Mouse (Mus musculus): ENCODE measurements around the gene Rnf223. TPM values are rescaled to one million over a fixed set of nuclear protein-coding genes. Genes with fewer than 3 reads are reported as not detected.

Gene Rnf223
- polyA plus RNA-seq (2014; fragmentation: Nextera tagmentation; extraction: Ambion mirVana), result 0.73 and 0.76 TPM in 2 replicates

DNA sequence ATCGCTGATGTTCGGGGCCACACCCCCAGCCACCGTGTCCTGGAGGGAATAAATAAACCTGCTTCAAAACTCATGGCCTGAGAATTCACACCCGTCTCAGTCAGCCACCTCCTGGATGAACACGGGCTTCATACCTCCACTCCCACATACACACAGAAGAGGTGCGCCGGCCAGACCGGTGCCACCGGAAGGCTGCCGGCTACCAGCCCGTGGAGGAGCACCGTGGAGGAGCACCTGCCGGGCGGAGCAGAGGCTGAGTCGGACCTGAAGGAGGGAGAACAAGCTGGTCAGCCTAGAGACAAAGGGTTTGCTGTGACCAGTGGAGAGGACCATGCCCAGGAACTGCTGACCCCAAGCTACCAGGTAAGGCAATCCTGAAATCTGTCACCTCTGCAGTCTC is at the start of gene Rnf223:
Gene Rnf223 (plus strand): TSS at position 78 of the 400 bp plus-strand sequence.
- H3K4me2 ChIP-seq (replicated peaks; ENCODE audit: low read depth, low read length), result no peak within 1 kb of the TSS
- DNase-seq (ENCODE audit: low spot score) (no peak), ATAC-seq (ENCODE audit: low FRiP score) (no peak)
- no peaks in the 10 kb centered on the region for H3K27me3 ChIP-seq (ENCODE audit: control insufficient read depth, insufficient read depth, low read length)
- H3K4me3 ChIP-seq (ENCODE audit: low read depth, low read length), result no peak within 1 kb of the TSS
- no peaks in the 10 kb centered on the region for H3K9me3 ChIP-seq (ENCODE audit: control insufficient read depth, low read length)
- WGBS, result 84% methylated on average over 15 of the region's 15 CpGs
- no peak within 1 kb of the TSS for H3K27ac ChIP-seq (ENCODE audit: low read depth, low read length)
- peaks cover 5% of the 10 kb centered on the region; the same call in 1 of the 2 replicates for H3K36me3 ChIP-seq (ENCODE audit: control insufficient read depth, insufficient read depth, low read length)
- H3K4me1 ChIP-seq (replicated peaks; ENCODE audit: control insufficient read depth, insufficient read depth, low read length), result no peaks in the 10 kb centered on the region
- no peak within 1 kb of the TSS for H3K9ac ChIP-seq (ENCODE audit: low read depth, low read length)

DNA sequence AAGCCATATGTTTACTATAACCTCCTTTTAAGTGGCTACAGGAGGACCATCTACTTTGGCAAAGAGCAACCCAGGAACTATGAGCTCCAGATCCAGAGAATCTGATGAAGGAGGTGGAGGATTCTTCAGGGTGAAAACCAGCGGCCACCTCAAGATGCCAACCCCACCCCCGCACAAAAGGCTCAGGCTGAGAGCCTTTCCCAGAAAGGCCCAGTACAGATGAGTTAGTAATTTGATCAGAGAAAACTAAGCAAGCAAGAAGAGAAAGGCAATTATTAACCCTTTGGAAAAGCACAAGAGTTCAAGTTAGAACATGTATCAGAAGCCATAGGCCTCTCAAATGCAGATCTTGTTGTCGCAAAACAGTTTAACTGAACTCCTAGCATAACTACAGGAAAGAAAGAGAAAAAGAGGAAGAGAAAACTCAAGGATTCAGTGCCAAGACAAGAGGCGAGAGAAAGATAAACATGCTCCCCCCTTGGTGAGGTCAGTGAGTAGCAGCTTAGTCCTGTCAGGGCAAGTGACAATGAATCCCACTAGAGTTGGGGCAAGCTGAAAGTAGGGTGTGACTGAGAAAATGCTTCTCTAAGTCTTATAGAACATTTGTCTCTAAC is 47.6 kb upstream of the Rnf223 start:
- no peak overlapping the region for H3K4me2 ChIP-seq (replicated peaks; ENCODE audit: low read depth, low read length)

DNA sequence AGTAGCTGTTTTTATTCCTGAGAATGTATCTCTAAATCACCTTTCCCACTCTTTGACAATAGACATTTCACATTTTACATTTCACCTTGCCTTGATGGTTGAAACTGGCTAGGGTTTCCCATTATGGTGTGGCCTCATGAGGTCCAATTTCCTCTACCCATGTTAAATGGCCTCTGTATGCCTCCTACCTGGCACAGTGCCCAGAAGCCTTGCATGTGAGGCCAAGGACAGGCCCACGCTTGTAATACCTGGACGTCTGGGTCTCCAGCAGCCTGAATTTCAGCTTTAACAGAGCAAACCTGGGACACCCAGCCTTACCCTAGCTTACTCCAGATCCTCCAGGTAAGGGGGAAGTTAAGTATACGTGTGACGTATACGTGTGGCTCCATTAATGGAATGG is 47.0 kb upstream of the Rnf223 start:
- no peak overlapping the region for H3K27ac ChIP-seq (ENCODE audit: low read depth, low read length)
- no peaks in the 10 kb centered on the region for H3K36me3 ChIP-seq (ENCODE audit: control insufficient read depth, insufficient read depth, low read length)
- H3K4me3 ChIP-seq (ENCODE audit: low read depth, low read length), result no peak overlapping the region
- ATAC-seq (ENCODE audit: low FRiP score) (no peak), DNase-seq (ENCODE audit: low spot score) (no peak)
- no peak overlapping the region for H3K9ac ChIP-seq (ENCODE audit: low read depth, low read length)
- no peaks in the 10 kb centered on the region for H3K4me1 ChIP-seq (replicated peaks; ENCODE audit: control insufficient read depth, insufficient read depth, low read length)
- H3K27me3 ChIP-seq (ENCODE audit: control insufficient read depth, insufficient read depth, low read length), result peaks cover under 1% of the 10 kb centered on the region; the same call in 1 of the 2 replicates
- no peak overlapping the region for H3K4me2 ChIP-seq (replicated peaks; ENCODE audit: low read depth, low read length)
- no peaks in the 10 kb centered on the region for H3K9me3 ChIP-seq (ENCODE audit: control insufficient read depth, low read length)
- 83% methylated on average over 5 of the region's 5 CpGs for WGBS

More for the DNA sequence above, 47.6 kb upstream of the Rnf223 start:
- Histone ChIP-seq H3K9me3 (ENCODE audit: control insufficient read depth, low read length) (no peaks in the 10 kb centered on the region), H3K4me1 (replicated peaks; ENCODE audit: control insufficient read depth, insufficient read depth, low read length) (no peaks in the 10 kb centered on the region), H3K4me3 (ENCODE audit: low read depth, low read length) (no peak overlapping the region), H3K27ac (ENCODE audit: low read depth, low read length) (no peak overlapping the region), H3K27me3 (ENCODE audit: control insufficient read depth, insufficient read depth, low read length) (peaks cover 7% of the 10 kb centered on the region), H3K9ac (ENCODE audit: low read depth, low read length) (no peak overlapping the region), H3K36me3 (ENCODE audit: control insufficient read depth, insufficient read depth, low read length) (no peaks in the 10 kb centered on the region)
- WGBS, result 64% methylated on average over 4 of the region's 4 CpGs
- no peak for ATAC-seq (ENCODE audit: low FRiP score)
- no peak for DNase-seq (ENCODE audit: low spot score)

DNA sequence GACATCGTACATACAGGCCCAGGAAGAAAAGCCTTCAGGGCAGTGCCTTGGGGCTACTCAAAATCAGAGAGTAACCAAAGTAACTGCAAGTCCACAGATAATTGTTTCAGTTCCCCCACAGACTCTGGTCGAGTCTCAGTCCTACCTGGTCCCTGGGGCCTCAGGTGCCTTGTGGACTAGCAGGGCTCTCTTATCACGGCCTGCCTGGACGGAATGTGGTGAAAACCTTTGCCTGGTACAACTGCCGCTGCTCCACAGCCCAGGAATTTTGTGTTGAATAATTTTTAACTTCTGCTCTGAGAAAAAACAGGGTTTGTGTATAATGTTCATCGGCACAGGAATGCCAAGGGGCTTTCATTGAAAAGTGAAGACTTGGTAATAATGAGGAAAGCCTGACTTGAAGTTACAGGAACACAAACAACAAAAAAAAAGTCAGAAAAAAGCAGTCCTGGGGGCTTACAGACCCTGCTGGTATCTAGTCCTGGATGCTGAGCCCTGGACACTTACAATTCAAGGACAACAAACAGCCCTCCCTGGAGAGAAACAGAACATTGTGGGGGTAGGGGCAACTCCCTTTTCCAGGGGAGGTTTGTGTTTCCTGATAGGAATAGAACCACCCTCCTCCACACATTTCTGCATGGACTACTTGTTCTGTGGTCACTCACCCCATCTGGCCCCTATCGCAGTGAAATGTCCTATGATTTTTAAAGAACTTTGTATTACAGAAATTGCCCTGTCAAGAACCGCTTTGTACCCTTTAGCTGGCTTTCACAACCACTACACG is 46.0 kb upstream of the Rnf223 start:
- no peak for ATAC-seq (ENCODE audit: low FRiP score)

DNA sequence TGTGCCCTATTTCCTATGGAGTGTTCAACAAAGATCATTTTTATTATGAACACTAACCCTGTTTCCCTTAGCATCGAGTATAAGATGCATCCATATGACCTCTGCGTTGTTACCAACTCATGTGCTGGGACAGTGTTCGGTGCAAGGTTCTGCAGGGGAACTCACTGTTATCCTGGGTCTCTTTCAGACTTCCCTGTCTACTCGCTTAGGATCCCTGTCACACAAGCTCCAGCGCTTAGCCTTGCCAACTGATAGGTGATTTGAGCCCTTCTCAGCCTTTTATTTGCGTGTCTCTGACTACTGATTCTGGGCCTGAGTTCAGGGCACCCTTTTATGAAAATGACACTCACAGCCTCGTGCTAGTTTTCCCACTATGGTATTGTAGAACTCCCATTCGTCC is 45.1 kb upstream of the Rnf223 start:
- Histone ChIP-seq H3K9ac (ENCODE audit: low read depth, low read length) (no peak overlapping the region), H3K4me1 (replicated peaks; ENCODE audit: control insufficient read depth, insufficient read depth, low read length) (no peaks in the 10 kb centered on the region), H3K27me3 (ENCODE audit: control insufficient read depth, insufficient read depth, low read length) (no peaks in the 10 kb centered on the region), H3K4me2 (replicated peaks; ENCODE audit: low read depth, low read length) (no peak overlapping the region), H3K36me3 (ENCODE audit: control insufficient read depth, insufficient read depth, low read length) (no peaks in the 10 kb centered on the region), H3K9me3 (ENCODE audit: control insufficient read depth, low read length) (no peaks in the 10 kb centered on the region), H3K4me3 (ENCODE audit: low read depth, low read length) (no peak overlapping the region), H3K27ac (ENCODE audit: low read depth, low read length) (no peak overlapping the region)
- no peak for DNase-seq (ENCODE audit: low spot score)
- no peak for ATAC-seq (ENCODE audit: low FRiP score)
- WGBS, result 87% methylated on average over 8 of the region's 8 CpGs

More for the DNA sequence above, 46.0 kb upstream of the Rnf223 start:
- Histone ChIP-seq H3K4me3 (ENCODE audit: low read depth, low read length) (no peak overlapping the region), H3K4me2 (replicated peaks; ENCODE audit: low read depth, low read length) (no peak overlapping the region), H3K27me3 (ENCODE audit: control insufficient read depth, insufficient read depth, low read length) (no peaks in the 10 kb centered on the region), H3K27ac (ENCODE audit: low read depth, low read length) (no peak overlapping the region), H3K4me1 (replicated peaks; ENCODE audit: control insufficient read depth, insufficient read depth, low read length) (no peaks in the 10 kb centered on the region), H3K9ac (ENCODE audit: low read depth, low read length) (no peak overlapping the region), H3K36me3 (ENCODE audit: control insufficient read depth, insufficient read depth, low read length) (no peaks in the 10 kb centered on the region), H3K9me3 (ENCODE audit: control insufficient read depth, low read length) (no peaks in the 10 kb centered on the region)
- 83% methylated on average over 9 of the region's 9 CpGs for WGBS
- no peak for DNase-seq (ENCODE audit: low spot score)

DNA sequence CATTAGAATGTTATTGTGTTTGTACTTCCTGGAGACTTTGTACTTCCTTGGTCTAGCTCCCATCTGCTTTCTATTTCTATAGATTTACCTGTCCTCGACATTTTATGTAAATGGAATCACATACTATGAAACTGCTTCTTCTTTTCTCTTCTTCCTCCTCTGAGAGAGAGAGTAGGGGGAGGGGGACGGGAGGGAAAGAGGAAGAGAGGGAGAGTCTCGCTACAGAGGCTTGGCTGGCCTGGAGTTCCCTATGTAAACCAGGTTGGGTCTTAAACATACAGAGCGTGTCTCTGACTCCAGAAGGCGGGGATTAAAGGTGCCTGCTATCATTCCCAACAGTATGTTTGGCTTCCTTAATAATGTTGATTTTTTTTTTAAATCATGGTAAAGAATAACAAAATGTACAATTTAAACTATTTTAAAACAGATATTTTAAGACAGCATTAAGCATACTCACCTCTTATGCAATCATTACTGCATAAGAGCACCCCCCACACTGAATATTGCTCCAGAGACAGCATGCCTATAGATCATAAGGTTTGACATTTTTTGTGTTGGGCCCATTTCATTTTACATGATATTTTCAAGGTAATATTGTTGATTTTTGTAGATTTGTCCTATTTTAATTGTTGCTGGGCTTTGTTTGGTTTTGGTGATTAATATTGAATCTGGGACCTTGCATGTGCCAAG is 42.8 kb upstream of the Rnf223 start:
- no peak for DNase-seq (ENCODE audit: low spot score)
- Histone ChIP-seq H3K4me2 (replicated peaks; ENCODE audit: low read depth, low read length) (no peak overlapping the region), H3K9me3 (ENCODE audit: control insufficient read depth, low read length) (no peaks in the 10 kb centered on the region), H3K9ac (ENCODE audit: low read depth, low read length) (no peak overlapping the region), H3K27ac (ENCODE audit: low read depth, low read length) (no peak overlapping the region), H3K4me3 (ENCODE audit: low read depth, low read length) (no peak overlapping the region), H3K27me3 (ENCODE audit: control insufficient read depth, insufficient read depth, low read length) (no peaks in the 10 kb centered on the region), H3K4me1 (replicated peaks; ENCODE audit: control insufficient read depth, insufficient read depth, low read length) (no peaks in the 10 kb centered on the region), H3K36me3 (ENCODE audit: control insufficient read depth, insufficient read depth, low read length) (no peaks in the 10 kb centered on the region)
- no peak for ATAC-seq (ENCODE audit: low FRiP score)
- 42% methylated on average over 5 of the region's 5 CpGs for WGBS

DNA sequence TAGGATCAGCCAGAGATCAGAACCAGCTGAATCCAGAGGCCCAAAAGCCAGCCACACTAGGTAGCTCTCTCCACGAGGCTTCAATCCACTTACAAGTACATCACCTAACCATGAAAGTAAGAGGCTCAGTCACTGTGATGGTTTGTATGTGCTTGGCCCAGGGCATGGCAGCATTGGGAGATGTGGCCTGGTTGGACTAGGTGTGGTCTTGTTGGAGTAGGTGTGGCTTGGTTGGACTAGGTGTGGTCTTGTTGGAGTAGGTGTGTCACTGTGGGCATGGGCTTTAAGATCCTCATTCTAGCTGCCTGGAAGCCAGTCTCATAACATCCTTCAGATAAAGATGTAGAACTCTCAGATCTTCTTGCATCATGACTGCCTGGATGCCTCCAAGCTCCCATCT is 39.1 kb upstream of the Rnf223 start:
- H3K27me3 ChIP-seq (ENCODE audit: control insufficient read depth, insufficient read depth, low read length), result no peaks in the 10 kb centered on the region
- DNase-seq (ENCODE audit: low spot score) (no peak), ATAC-seq (ENCODE audit: low FRiP score) (no peak)
- H3K27ac ChIP-seq (ENCODE audit: low read depth, low read length), result no peak overlapping the region
- H3K4me1 ChIP-seq (replicated peaks; ENCODE audit: control insufficient read depth, insufficient read depth, low read length), result no peaks in the 10 kb centered on the region
- no peak overlapping the region for H3K9ac ChIP-seq (ENCODE audit: low read depth, low read length)
- 71% methylated on average over 1 of the region's 1 CpGs for WGBS
- H3K4me3 ChIP-seq (ENCODE audit: low read depth, low read length), result no peak overlapping the region
- H3K9me3 ChIP-seq (ENCODE audit: control insufficient read depth, low read length), result no peaks in the 10 kb centered on the region
- H3K4me2 ChIP-seq (replicated peaks; ENCODE audit: low read depth, low read length), result no peak overlapping the region
- H3K36me3 ChIP-seq (ENCODE audit: control insufficient read depth, insufficient read depth, low read length), result no peaks in the 10 kb centered on the region

DNA sequence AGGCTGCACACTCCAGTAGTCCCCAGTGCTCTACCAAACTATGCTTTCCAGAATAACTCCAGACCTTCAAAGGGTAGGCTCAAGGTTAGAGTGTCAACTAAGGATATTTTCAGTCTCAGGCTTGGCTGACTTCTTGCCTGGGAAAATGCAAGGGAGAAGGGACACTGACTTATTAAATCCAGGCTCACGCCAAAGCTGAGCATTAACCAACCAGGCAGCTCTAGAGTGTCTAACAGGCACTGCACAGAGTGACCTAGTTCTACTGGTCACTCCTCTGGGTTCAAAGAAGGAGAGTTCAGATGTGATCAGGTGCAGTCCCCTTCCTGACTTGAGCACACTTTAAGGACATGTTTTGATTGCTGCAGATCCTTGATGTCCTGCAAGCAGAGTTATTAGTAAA is 37.5 kb upstream of the Rnf223 start:
- H3K4me3 ChIP-seq (ENCODE audit: low read depth, low read length), result no peak overlapping the region
- no peak overlapping the region for H3K9ac ChIP-seq (ENCODE audit: low read depth, low read length)
- no peak overlapping the region for H3K4me2 ChIP-seq (replicated peaks; ENCODE audit: low read depth, low read length)
- H3K9me3 ChIP-seq (ENCODE audit: control insufficient read depth, low read length), result no peaks in the 10 kb centered on the region
- no peaks in the 10 kb centered on the region for H3K4me1 ChIP-seq (replicated peaks; ENCODE audit: control insufficient read depth, insufficient read depth, low read length)
- H3K36me3 ChIP-seq (ENCODE audit: control insufficient read depth, insufficient read depth, low read length), result no peaks in the 10 kb centered on the region
- H3K27ac ChIP-seq (ENCODE audit: low read depth, low read length), result no peak overlapping the region
- no peak for DNase-seq (ENCODE audit: low spot score)
- H3K27me3 ChIP-seq (ENCODE audit: control insufficient read depth, insufficient read depth, low read length), result no peaks in the 10 kb centered on the region
- ATAC-seq (ENCODE audit: low FRiP score), result no peak
- 89% methylated on average over 1 of the region's 1 CpGs for WGBS
